Mouse (Mus musculus) MEL (cell line): ENCODE results near the gene Slx1b. TPM values are rescaled to one million over a fixed set of nuclear protein-coding genes. Genes with fewer than 3 reads are reported as not detected.

Experiments used
- DNase-seq: peaks from one replicate; pipeline ENCODE4 v3.0.0; 2011; ENCODE audit warnings: low read depth, low spot score
- H3K27ac ChIP-seq: 2 replicates; pipeline ENCODE4 v1.5.1; 2012; ENCODE audit warnings: low read depth, mild to moderate bottlenecking, control low read depth, low read length, moderate library complexity; ENCODE audit not compliant: control insufficient read depth
- H3K27me3 ChIP-seq, 2 experiments: fragments of 150-350 bp in 1 of 2; sonication (generic) in 1 of 2; 2 replicates each; pipeline ENCODE4 v1.6.1; 2012; ENCODE audit warnings: low read length in 2 of 2, mild to moderate bottlenecking in 2 of 2, improper control_type of control experiment in 1 of 2, moderate library complexity in 1 of 2; ENCODE audit not compliant: insufficient read depth in 2 of 2, control insufficient read depth in 1 of 2
- H3K36me3 ChIP-seq, 2 experiments: 2 replicates each; pipeline ENCODE4 v1.6.1; 2012 to 2014; ENCODE audit warnings: low read length in 2 of 2, improper control_type of control experiment in 1 of 2, inconsistent platforms in 1 of 2, mild to moderate bottlenecking in 1 of 2; ENCODE audit not compliant: insufficient read depth in 2 of 2, control insufficient read depth in 1 of 2
- H3K4me1 ChIP-seq, 2 experiments: fragments of 150-350 bp in 1 of 2; sonication (generic) in 1 of 2; 2 replicates each; pipeline ENCODE4 v1.6.1; 2012; ENCODE audit warnings: low read length in 2 of 2, improper control_type of control experiment in 1 of 2, mild to moderate bottlenecking in 1 of 2; ENCODE audit not compliant: insufficient read depth in 2 of 2, control insufficient read depth in 1 of 2
- H3K4me3 ChIP-seq, 2 experiments: fragments of 150-350 bp in 1 of 2; sonication (generic) in 1 of 2; 2 replicates each; pipeline ENCODE4 v1.5.1; 2012; ENCODE audit warnings: low read depth in 2 of 2, low read length in 2 of 2, mild to moderate bottlenecking in 2 of 2, moderate library complexity in 2 of 2, control low read depth in 1 of 2, improper control_type of control experiment in 1 of 2; ENCODE audit not compliant: control insufficient read depth in 1 of 2, insufficient read depth in 1 of 2
- H3K79me2 ChIP-seq: 2 replicates; pipeline ENCODE4 v1.6.1; 2012; ENCODE audit warnings: mild to moderate bottlenecking, low read length, moderate library complexity; ENCODE audit not compliant: control insufficient read depth, poor library complexity, insufficient read depth
- H3K9ac ChIP-seq: 2 replicates; pipeline ENCODE4 v1.6.1; 2012; ENCODE audit warnings: low read depth, mild to moderate bottlenecking, control low read depth, low read length, moderate library complexity; ENCODE audit not compliant: control insufficient read depth, poor library complexity, severe bottlenecking
- H3K9me3 ChIP-seq: fragments of 150-350 bp; sonication (generic); replicated peaks from 2 replicates; pipeline ENCODE4 v1.6.1; 2012; ENCODE audit warnings: mild to moderate bottlenecking, low read length, improper control_type of control experiment, moderate library complexity; ENCODE audit not compliant: insufficient read depth
- CHD1 ChIP-seq: IDR thresholded peaks from 2 replicates; pipeline ENCODE4 v1.6.1; 2012; ENCODE audit warnings: low read depth, mild to moderate bottlenecking, inconsistent platforms, low read length, improper control_type of control experiment
- E2F4 ChIP-seq: IDR thresholded peaks from 2 replicates; pipeline ENCODE4 v1.6.1; 2011; ENCODE audit warnings: low read depth, low read length, improper control_type of control experiment, borderline replicate concordance
- EP300 ChIP-seq, 2 experiments: IDR thresholded peaks; 2 replicates each; pipeline ENCODE4 v1.6.1; 2011; ENCODE audit warnings: improper control_type of control experiment in 2 of 2, low read length in 2 of 2, low read depth in 1 of 2, mild to moderate bottlenecking in 1 of 2
- ETS1 ChIP-seq: IDR thresholded peaks from 2 replicates; pipeline ENCODE4 v1.6.1; 2012; ENCODE audit warnings: low read depth, mild to moderate bottlenecking, inconsistent platforms, low read length, improper control_type of control experiment, moderate library complexity
- MAFK ChIP-seq: IDR thresholded peaks from 2 replicates; pipeline ENCODE4 v1.6.1; 2011; ENCODE audit warnings: low read depth, mild to moderate bottlenecking, low read length, improper control_type of control experiment, borderline replicate concordance
- MAZ ChIP-seq: IDR thresholded peaks from 2 replicates; pipeline ENCODE4 v1.6.1; 2012; ENCODE audit warnings: low read depth, mild to moderate bottlenecking, inconsistent platforms, low read length, improper control_type of control experiment
- NELFE ChIP-seq: IDR thresholded peaks from 2 replicates; pipeline ENCODE4 v1.6.1; 2011; ENCODE audit warnings: low read depth, low read length, improper control_type of control experiment
- POLR2AphosphoS5 ChIP-seq: IDR thresholded peaks from 2 replicates; pipeline ENCODE4 v1.6.1; 2012; ENCODE audit warnings: low read depth, borderline replicate concordance, mild to moderate bottlenecking, inconsistent platforms, low read length, moderate library complexity, mixed read lengths
- SMC3 ChIP-seq: IDR thresholded peaks from 2 replicates; pipeline ENCODE4 v1.6.1; 2011; ENCODE audit warnings: low read depth, low read length, improper control_type of control experiment
- USF1 ChIP-seq: IDR thresholded peaks from 2 replicates; pipeline ENCODE4 v1.6.1; 2014; ENCODE audit warnings: low read depth, mild to moderate bottlenecking, inconsistent platforms, low read length, improper control_type of control experiment, moderate library complexity
- USF2 ChIP-seq, 2 experiments: IDR thresholded peaks; 2 replicates each; pipeline ENCODE4 v1.6.1; 2011 to 2012; ENCODE audit warnings: improper control_type of control experiment in 2 of 2, low read length in 2 of 2, borderline replicate concordance in 1 of 2, inconsistent platforms in 1 of 2, low read depth in 1 of 2, mild to moderate bottlenecking in 1 of 2; ENCODE audit not compliant: insufficient read depth in 1 of 2
- ZKSCAN1 ChIP-seq: IDR thresholded peaks from 2 replicates; pipeline ENCODE4 v1.6.1; 2012; ENCODE audit warnings: low read depth, mild to moderate bottlenecking, inconsistent platforms, low read length, improper control_type of control experiment, moderate library complexity
- ZNF384 ChIP-seq: IDR thresholded peaks from 2 replicates; pipeline ENCODE4 v1.6.1; 2012; ENCODE audit warnings: low read depth, mild to moderate bottlenecking, inconsistent platforms, low read length, improper control_type of control experiment
- polyA plus RNA-seq, 2 experiments: library from polyadenylated mRNA; stranded (reverse) in 1 of 2; unstranded in 1 of 2; fragments of >175 nt in 1 of 2; fragments of >200 nt in 1 of 2; gene quantifications; 2 replicates each; pipeline versions ENCODE4 v1.2.1 to v1.2.4; 2012; ENCODE audit warnings: low replicate concordance in 2 of 2, low read depth in 1 of 2; ENCODE audit not compliant: insufficient read length in 2 of 2, insufficient read depth in 1 of 2, missing spikeins in 1 of 2
- total RNA-seq: library from RNA; depleted of rRNA; stranded (reverse); fragments of 300-350 nt; gene quantifications from 2 replicates; pipeline ENCODE4 v1.2.3, GENCODE M21; 2012

The Slx1b gene
- total and polyA plus RNA-seq, 3 experiments: 4.6 to 10.2 TPM; not detected in 1

GRCm38 (mm10) chr7:126695631-126696207 is at the start of gene Slx1b (continued):
- TF ChIP-seq SMC3 (peak; percentile 56; the same call in 1 of the 2 replicates), MAZ (no peak; the same call in 1 of the 2 replicates), ETS1 (no peak)

GRCm38 (mm10) chr7:126741964-126742482 is 46.4 kb upstream of the Slx1b start:
- no peak for DNase-seq
- H3K27me3 ChIP-seq: no peaks in the 10 kb centered on the region; a peak in 1 of 4 replicates
- no peak overlapping the region for H3K9ac ChIP-seq
- no peaks in the 10 kb centered on the region for H3K4me1 ChIP-seq
- no peak overlapping the region for H3K27ac ChIP-seq
- no peak overlapping the region for H3K4me3 ChIP-seq
- TF ChIP-seq MAFK (no peak), ETS1 (no peak), EP300 (IDR thresholded peaks at IDR 0.05; ENCODE audit: low read depth in 1 of 2, low read length in 2 of 2) (no peak), ZKSCAN1 (no peak), USF1 (no peak), USF2 (IDR thresholded peaks at IDR 0.05; ENCODE audit: borderline replicate concordance in 1 of 2, insufficient read depth in 1 of 2, low read depth in 1 of 2, low read length in 2 of 2) (no peak), NELFE (no peak), CHD1 (no peak), ZNF384 (no peak), E2F4 (no peak), MAZ (no peak)
- H3K79me2 ChIP-seq: no peaks in the 10 kb centered on the region
- no peaks in the 10 kb centered on the region for H3K36me3 ChIP-seq
- H3K9me3 ChIP-seq: no peaks in the 10 kb centered on the region

GRCm38 (mm10) chr7:126741452-126741851 is 45.9 kb upstream of the Slx1b start:
- DNase-seq: no peak
- no peaks in the 10 kb centered on the region for H3K9me3 ChIP-seq
- H3K27me3 ChIP-seq: no peaks in the 10 kb centered on the region; a peak in 1 of 4 replicates
- H3K36me3 ChIP-seq: no peaks in the 10 kb centered on the region
- peak; percentile 30; the same call in 1 of the 2 replicates for TF ChIP-seq POLR2AphosphoS5
- TF ChIP-seq USF1: no peak
- no peaks in the 10 kb centered on the region for H3K4me1 ChIP-seq
- H3K4me3 ChIP-seq: no peak overlapping the region
- H3K79me2 ChIP-seq: no peaks in the 10 kb centered on the region
- H3K9ac ChIP-seq: no peak overlapping the region
- H3K27ac ChIP-seq: no peak overlapping the region
